Mouse (Mus musculus): ENCODE data around the gene Timp3.

Timp3 gene

DNA sequence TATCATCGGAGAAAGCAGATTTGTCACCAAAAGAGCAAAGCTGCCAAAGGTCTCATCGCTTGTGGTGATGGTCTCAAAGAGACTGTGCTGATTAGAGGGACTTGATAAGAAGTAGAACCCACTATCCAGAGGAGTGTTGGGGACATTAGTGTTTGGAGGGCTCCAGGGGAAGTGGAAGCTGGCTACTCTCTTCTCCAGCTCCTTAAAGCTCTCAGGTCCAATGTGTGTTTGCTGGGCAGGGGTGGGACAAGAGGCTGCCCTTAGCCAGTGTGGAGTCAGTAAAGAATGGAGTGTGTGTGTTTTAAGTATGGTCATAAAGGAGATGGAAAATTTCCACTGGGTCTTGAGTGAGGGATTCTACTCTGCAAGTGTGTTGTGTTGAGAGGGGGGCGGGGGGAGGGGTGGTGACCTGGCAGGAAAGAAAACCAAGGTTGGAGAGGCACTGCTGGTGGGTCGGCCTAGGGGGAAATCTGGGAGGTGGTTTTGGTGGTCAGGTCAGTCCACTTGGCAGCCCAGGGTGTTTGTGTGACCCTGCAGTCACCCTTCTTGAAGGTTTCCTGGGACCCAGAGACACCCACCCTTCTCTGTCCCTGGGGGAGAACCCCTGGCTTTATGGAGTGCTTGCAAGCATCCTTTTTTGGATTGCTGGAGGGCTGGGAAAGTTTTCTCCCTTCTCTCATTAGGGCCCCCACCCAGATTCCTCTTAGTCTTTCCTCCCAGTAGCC, 1.6 kb downstream of the Timp3 start:
- Histone ChIP-seq H3K36me3 (ENCODE audit: insufficient read depth, low read length) (no peaks in the 10 kb centered on the region), H3K4me3 (replicated peaks; ENCODE audit: low read length) (no peak overlapping the region; the same call in 1 of the 2 replicates), H3K4me1 (replicated peaks; ENCODE audit: low read depth, low read length) (peaks cover 38% of the 10 kb centered on the region), H3K9me3 (ENCODE audit: low read length) (no peaks in the 10 kb centered on the region), H3K27me3 (ENCODE audit: insufficient read depth, low read length) (peaks cover 43% of the 10 kb centered on the region)
- TF ChIP-seq CTCF (conservative IDR thresholded peaks at IDR 0.05; ENCODE audit: low read length) (no peak), POU5F1 (IDR thresholded peaks at IDR 0.05; ENCODE audit: borderline replicate concordance, low read length) (no peak), NANOG (IDR thresholded peaks at IDR 0.05; ENCODE audit: borderline replicate concordance, low read length) (no peak)

DNA sequence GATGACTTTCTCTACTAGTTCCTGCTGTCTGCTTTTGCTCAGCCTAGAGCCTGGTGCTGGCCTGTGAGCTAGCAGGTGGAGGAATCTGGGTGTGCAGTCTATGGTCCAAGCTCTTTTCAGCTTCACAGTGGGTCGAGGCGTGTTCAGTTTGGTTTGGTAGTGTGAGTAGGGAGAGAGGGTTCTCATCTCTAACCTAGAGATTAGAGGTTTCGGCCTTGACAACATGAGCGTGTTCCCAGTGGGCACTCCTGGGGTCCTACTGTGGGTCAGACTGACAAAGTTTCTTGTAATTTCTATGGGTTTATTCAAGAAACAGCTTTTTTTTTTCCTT, 2.1 kb downstream of the Timp3 start:
- TF ChIP-seq CTCF (conservative IDR thresholded peaks at IDR 0.05; ENCODE audit: low read length) (no peak), POU5F1 (IDR thresholded peaks at IDR 0.05; ENCODE audit: borderline replicate concordance, low read length) (no peak), NANOG (IDR thresholded peaks at IDR 0.05; ENCODE audit: borderline replicate concordance, low read length) (no peak)

DNA sequence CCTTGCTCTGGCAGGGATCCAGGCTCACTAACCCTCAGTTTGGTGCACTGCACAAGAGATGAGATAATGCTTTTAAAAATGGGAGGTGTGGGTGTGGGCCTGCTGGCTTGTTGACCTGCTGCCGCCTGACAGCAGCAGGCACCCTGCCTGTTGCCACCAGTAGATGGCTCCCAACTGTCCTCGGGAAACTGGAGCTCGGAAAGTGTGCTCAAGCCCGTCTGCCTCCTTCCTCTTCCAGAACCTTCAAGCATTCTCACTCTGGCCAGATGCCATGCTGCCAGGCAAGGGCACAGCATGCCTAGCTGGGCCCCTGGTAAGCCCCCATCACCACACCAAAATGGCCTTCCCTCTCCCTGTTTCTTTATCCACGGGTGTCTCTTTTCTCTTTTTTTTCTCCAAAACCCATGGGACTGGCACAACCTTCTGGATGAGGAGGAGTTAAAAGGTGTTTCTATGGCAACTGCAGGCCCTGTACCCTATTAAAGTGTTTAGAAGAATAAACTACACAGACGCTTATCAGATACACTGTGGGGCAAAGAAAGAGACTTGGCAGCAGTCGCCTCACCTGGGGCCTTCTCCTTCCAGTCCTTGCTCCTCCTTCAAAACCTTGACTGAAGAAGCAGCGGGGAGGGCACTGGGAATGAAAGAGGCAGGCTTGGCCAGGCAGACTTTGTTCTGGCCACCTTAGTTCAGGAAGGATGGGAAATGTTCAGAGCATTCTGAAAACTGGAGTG, 2.8 kb downstream of the Timp3 start:
- Histone ChIP-seq H3K4me3 (replicated peaks; ENCODE audit: low read length) (no peak overlapping the region), H3K4me1 (replicated peaks; ENCODE audit: low read depth, low read length) (peaks cover 42% of the 10 kb centered on the region), H3K27me3 (ENCODE audit: insufficient read depth, low read length) (peaks cover 41% of the 10 kb centered on the region), H3K36me3 (ENCODE audit: insufficient read depth, low read length) (no peaks in the 10 kb centered on the region), H3K9me3 (ENCODE audit: low read length) (no peaks in the 10 kb centered on the region)
- TF ChIP-seq CTCF (conservative IDR thresholded peaks at IDR 0.05; ENCODE audit: low read length): peak; percentile 36
- TF ChIP-seq NANOG (IDR thresholded peaks at IDR 0.05; ENCODE audit: borderline replicate concordance, low read length): no peak

More for the DNA sequence above, 2.1 kb downstream of the Timp3 start:
- no peaks in the 10 kb centered on the region for H3K36me3 ChIP-seq (ENCODE audit: insufficient read depth, low read length)
- H3K27me3 ChIP-seq (ENCODE audit: insufficient read depth, low read length): peaks cover 43% of the 10 kb centered on the region
- peaks cover 38% of the 10 kb centered on the region for H3K4me1 ChIP-seq (replicated peaks; ENCODE audit: low read depth, low read length)
- no peak overlapping the region for H3K4me3 ChIP-seq (replicated peaks; ENCODE audit: low read length)
- no peaks in the 10 kb centered on the region for H3K9me3 ChIP-seq (ENCODE audit: low read length)

DNA sequence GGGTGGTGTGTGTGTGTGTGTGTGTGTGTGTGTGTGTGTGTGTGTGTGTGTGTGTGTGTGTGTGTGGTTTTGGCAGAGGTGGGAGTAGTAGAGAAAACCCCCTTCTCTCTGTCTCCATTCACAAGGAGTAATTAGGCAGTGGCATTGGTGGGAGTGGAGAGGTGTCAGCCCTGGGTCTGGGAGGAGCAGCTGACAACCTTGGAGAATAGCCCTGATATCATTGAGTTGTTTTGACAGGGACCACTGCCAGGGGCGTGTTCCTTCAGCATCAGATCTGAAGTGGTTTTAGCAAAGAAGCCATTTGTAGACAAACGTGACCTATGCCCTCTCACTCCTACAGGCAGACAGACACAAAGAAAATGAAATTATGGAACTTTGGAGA, 3.3 kb downstream of the Timp3 start:
- H3K4me3 ChIP-seq (replicated peaks; ENCODE audit: low read length): no peak overlapping the region
- TF ChIP-seq CTCF (conservative IDR thresholded peaks at IDR 0.05; ENCODE audit: low read length) (no peak), NANOG (IDR thresholded peaks at IDR 0.05; ENCODE audit: borderline replicate concordance, low read length) (no peak), POU5F1 (IDR thresholded peaks at IDR 0.05; ENCODE audit: borderline replicate concordance, low read length) (no peak)
- no peaks in the 10 kb centered on the region for H3K9me3 ChIP-seq (ENCODE audit: low read length)
- peaks cover 42% of the 10 kb centered on the region for H3K4me1 ChIP-seq (replicated peaks; ENCODE audit: low read depth, low read length)
- peaks cover 38% of the 10 kb centered on the region for H3K27me3 ChIP-seq (ENCODE audit: insufficient read depth, low read length)
- no peaks in the 10 kb centered on the region for H3K36me3 ChIP-seq (ENCODE audit: insufficient read depth, low read length)

DNA sequence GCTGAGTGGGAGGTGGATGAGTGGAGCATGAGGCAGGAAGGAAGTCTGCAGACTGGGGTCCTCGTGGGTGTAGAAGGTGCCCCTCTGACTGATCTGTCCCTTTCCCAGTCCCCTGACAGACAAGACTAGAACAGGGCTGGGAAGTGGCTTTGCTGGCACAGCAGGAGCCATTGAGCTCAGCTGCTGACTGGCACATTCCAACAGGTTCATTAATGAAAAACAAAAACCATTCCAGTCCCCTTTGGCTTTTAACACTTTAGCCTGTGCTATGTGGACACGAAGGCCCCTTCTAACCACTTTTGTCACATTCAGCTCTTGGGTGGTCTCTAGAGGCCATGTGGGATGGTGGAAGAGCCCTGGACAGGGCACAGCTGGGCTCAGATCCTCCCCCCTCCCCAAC, 4.4 kb downstream of the Timp3 start:
- no peak for TF ChIP-seq POU5F1 (IDR thresholded peaks at IDR 0.05; ENCODE audit: borderline replicate concordance, low read length)
- TF ChIP-seq CTCF (conservative IDR thresholded peaks at IDR 0.05; ENCODE audit: low read length): no peak
- Histone ChIP-seq H3K36me3 (ENCODE audit: insufficient read depth, low read length) (no peaks in the 10 kb centered on the region), H3K4me1 (replicated peaks; ENCODE audit: low read depth, low read length) (peaks cover 35% of the 10 kb centered on the region)

DNA sequence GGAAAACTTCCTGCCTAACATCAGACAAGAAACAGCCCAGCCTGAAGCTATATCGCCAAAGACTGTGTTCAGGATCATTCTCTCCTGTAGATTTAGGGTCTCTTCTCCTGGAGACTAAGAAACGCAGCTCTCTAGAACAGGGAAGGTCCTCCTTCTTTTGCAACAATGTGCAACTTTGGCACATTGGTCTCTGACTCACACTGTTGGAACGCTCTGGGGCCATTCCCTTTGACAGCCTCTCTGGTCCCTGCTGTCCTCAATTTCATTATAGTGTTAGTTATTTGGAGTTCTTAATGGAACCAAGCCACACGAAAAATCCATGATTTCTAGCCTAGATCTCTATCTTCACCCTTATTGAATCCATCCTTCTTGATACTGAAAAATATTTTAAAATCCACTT, 7.1 kb downstream of the Timp3 start:
- Histone ChIP-seq H3K27me3 (ENCODE audit: insufficient read depth, low read length) (peaks cover 5% of the 10 kb centered on the region), H3K9me3 (ENCODE audit: low read length) (no peaks in the 10 kb centered on the region), H3K4me1 (replicated peaks; ENCODE audit: low read depth, low read length) (peaks cover 14% of the 10 kb centered on the region), H3K36me3 (ENCODE audit: insufficient read depth, low read length) (no peaks in the 10 kb centered on the region), H3K4me3 (replicated peaks; ENCODE audit: low read length) (no peak overlapping the region)
- TF ChIP-seq POU5F1 (IDR thresholded peaks at IDR 0.05; ENCODE audit: borderline replicate concordance, low read length) (no peak), NANOG (IDR thresholded peaks at IDR 0.05; ENCODE audit: borderline replicate concordance, low read length) (no peak), CTCF (conservative IDR thresholded peaks at IDR 0.05; ENCODE audit: low read length) (no peak)

More for the DNA sequence above, 4.4 kb downstream of the Timp3 start:
- no peak overlapping the region for H3K4me3 ChIP-seq (replicated peaks; ENCODE audit: low read length)
- peaks cover 29% of the 10 kb centered on the region for H3K27me3 ChIP-seq (ENCODE audit: insufficient read depth, low read length)
- no peaks in the 10 kb centered on the region for H3K9me3 ChIP-seq (ENCODE audit: low read length)

DNA sequence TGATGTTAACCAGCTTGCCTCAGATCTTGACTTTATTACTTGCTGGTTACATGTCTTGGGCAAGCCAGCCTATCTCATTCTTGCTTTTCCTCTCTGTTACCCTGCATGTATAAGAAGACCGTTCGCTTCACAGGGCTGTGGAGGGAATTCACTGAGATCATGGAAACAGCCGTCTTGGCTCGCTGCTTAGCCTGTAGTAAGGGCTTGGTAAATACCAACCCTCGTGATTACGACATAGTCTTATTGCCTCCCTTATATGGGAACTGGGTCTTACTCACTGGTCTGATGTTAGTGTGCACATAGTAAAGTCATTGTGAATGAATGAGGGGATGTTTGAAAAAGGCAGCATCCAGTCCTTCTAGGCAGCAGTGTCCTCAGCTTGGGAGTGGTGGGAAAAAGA, 10.4 kb downstream of the Timp3 start:
- TF ChIP-seq CTCF (conservative IDR thresholded peaks at IDR 0.05; ENCODE audit: low read length): no peak
- no peak for TF ChIP-seq POU5F1 (IDR thresholded peaks at IDR 0.05; ENCODE audit: borderline replicate concordance, low read length)
- no peak for TF ChIP-seq NANOG (IDR thresholded peaks at IDR 0.05; ENCODE audit: borderline replicate concordance, low read length)
- H3K4me3 ChIP-seq (replicated peaks; ENCODE audit: low read length): no peak overlapping the region
- H3K9me3 ChIP-seq (ENCODE audit: low read length): no peaks in the 10 kb centered on the region
- H3K4me1 ChIP-seq (replicated peaks; ENCODE audit: low read depth, low read length): peaks cover 5% of the 10 kb centered on the region; the same call in 1 of the 2 replicates
- H3K27me3 ChIP-seq (ENCODE audit: insufficient read depth, low read length): no peaks in the 10 kb centered on the region; the same call in 1 of the 2 replicates
- no peaks in the 10 kb centered on the region for H3K36me3 ChIP-seq (ENCODE audit: insufficient read depth, low read length)

DNA sequence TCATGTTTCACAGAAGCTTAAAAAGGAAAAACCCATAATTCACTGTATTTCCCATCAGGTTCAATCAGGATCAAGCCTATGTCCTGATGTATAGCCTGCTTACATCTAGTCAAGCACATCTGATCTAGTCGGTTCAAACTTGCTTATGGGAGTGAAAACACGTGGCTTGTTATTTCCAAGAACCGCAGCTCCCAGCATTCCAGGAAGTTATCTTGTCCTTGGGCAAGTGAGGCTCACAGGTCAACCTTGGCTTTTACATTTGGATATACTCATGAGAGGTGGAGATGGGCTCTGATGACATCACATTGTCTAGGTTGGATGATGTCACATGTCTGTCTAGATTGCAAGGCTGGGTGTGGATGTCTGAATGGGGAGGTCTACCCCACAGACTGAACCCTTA, 12.8 kb downstream of the Timp3 start:
- H3K4me3 ChIP-seq (replicated peaks; ENCODE audit: low read length): no peak overlapping the region
- no peaks in the 10 kb centered on the region for H3K9me3 ChIP-seq (ENCODE audit: low read length)
- H3K4me1 ChIP-seq (replicated peaks; ENCODE audit: low read depth, low read length): peaks cover under 1% of the 10 kb centered on the region; the same call in 1 of the 2 replicates
- TF ChIP-seq NANOG (IDR thresholded peaks at IDR 0.05; ENCODE audit: borderline replicate concordance, low read length): no peak
- TF ChIP-seq CTCF (conservative IDR thresholded peaks at IDR 0.05; ENCODE audit: low read length): no peak
- H3K27me3 ChIP-seq (ENCODE audit: insufficient read depth, low read length): peaks cover 4% of the 10 kb centered on the region; the same call in 1 of the 2 replicates
- no peaks in the 10 kb centered on the region for H3K36me3 ChIP-seq (ENCODE audit: insufficient read depth, low read length)

Measured in E14TG2a.4 (cell line).